Mouse (Mus musculus) liver, embryonic 14.5 days (tissue): Measurements from ENCODE around the gene Nrxn3. TPM values are rescaled to one million over a fixed set of nuclear protein-coding genes. Genes with fewer than 3 reads are reported as not detected.

Experiments used
- ATAC-seq: fragments of 200-750 bp; cut with Nextera tagmentation; 2 replicates; pipeline ENCODE4 v1.8.0; 2017; ENCODE audit warnings: moderate number of reproducible peaks, mild to moderate bottlenecking, moderate library complexity; ENCODE audit not compliant: insufficient read depth
- DNase-seq, 3 experiments: peaks; one replicate each; pipeline ENCODE4 v3.0.0-alpha.2; 2012 to 2013; ENCODE audit warnings: low read depth in 3 of 3, low spot score in 3 of 3
- H3K27ac ChIP-seq: fragments of 300-500 bp; sonication (generic); 2 replicates; pipeline ENCODE4 v1.5.1; 2014; ENCODE audit warnings: moderate library complexity, mild to moderate bottlenecking, control low read depth, inconsistent platforms
- H3K27me3 ChIP-seq: fragments of 300-500 bp; sonication (generic); 2 replicates; pipeline ENCODE4 v1.6.1; 2014; ENCODE audit warnings: mild to moderate bottlenecking, low read length, moderate library complexity; ENCODE audit not compliant: control insufficient read depth, insufficient read depth
- H3K36me3 ChIP-seq: fragments of 300-500 bp; sonication (generic); replicated peaks from 2 replicates; pipeline ENCODE4 v1.6.1; 2014; ENCODE audit warnings: low read depth; ENCODE audit not compliant: control insufficient read depth, insufficient read depth
- H3K4me1 ChIP-seq, 2 experiments: fragments of 200-500 bp in 1 of 2; fragments of 300-500 bp in 1 of 2; sonication (generic) in 1 of 2; replicated peaks; 2 replicates each; pipeline ENCODE4 v1.6.1; 2012 to 2014; ENCODE audit warnings: antibody characterized with exemption in 1 of 2, inconsistent platforms in 1 of 2, low read length in 1 of 2; ENCODE audit not compliant: control insufficient read depth in 2 of 2, insufficient read depth in 2 of 2
- H3K4me2 ChIP-seq: fragments of 300-500 bp; sonication (generic); 2 replicates; pipeline ENCODE4 v1.6.1; 2014; ENCODE audit warnings: low read depth, mild to moderate bottlenecking, control low read depth, moderate library complexity
- H3K4me3 ChIP-seq, 2 experiments: fragments of 200-500 bp in 1 of 2; fragments of 300-500 bp in 1 of 2; sonication (generic) in 1 of 2; 2 replicates each; pipeline ENCODE4 v1.5.1; 2012 to 2014; ENCODE audit warnings: low read depth in 2 of 2, low read length in 2 of 2, mild to moderate bottlenecking in 2 of 2, control low read depth in 1 of 2, inconsistent platforms in 1 of 2, moderate library complexity in 1 of 2; ENCODE audit not compliant: insufficient read depth in 1 of 2
- H3K9ac ChIP-seq: fragments of 300-500 bp; sonication (generic); replicated peaks from 2 replicates; pipeline ENCODE4 v1.6.1; 2014; ENCODE audit warnings: mild to moderate bottlenecking, control low read depth, moderate library complexity
- H3K9me3 ChIP-seq: fragments of 300-500 bp; sonication (generic); 2 replicates; pipeline ENCODE4 v1.6.1; 2016; ENCODE audit warnings: low read length, mixed read lengths; ENCODE audit not compliant: control insufficient read depth
- CTCF ChIP-seq: IDR thresholded peaks from 2 replicates; pipeline ENCODE4 v1.5.1; 2016; ENCODE audit warnings: antibody characterized with exemption, low read depth, control low read depth
- EP300 ChIP-seq: IDR thresholded peaks from 2 replicates; pipeline ENCODE4 v1.6.1; 2016; ENCODE audit warnings: antibody characterized with exemption, low read depth
- WGBS: fragments of 180-500 bp; shearing (Covaris S2); extraction: QIAGEN DNeasy Blood & Tissue Kit; methylation state at CpG from one replicate; pipeline ENCODE4 v1.1.7; 2014; ENCODE audit not compliant: insufficient replicate concordance; 5-methylcytosine and 5-hydroxymethylcytosine counted together
- polyA plus RNA-seq, 2 experiments: library from polyadenylated mRNA; depleted of rRNA in 1 of 2; stranded (reverse) in 1 of 2; unstranded in 1 of 2; fragments of >200 nt; fragmentation: Nextera tagmentation in 1 of 2; extraction: Ambion mirVana in 1 of 2; gene quantifications; 2 replicates each; pipeline versions ENCODE4 v1.2.1 to v1.2.3; 2012 to 2014

Gene Nrxn3
- polyA plus RNA-seq, 2 experiments, result 0.12 to 0.38 TPM

DNA sequence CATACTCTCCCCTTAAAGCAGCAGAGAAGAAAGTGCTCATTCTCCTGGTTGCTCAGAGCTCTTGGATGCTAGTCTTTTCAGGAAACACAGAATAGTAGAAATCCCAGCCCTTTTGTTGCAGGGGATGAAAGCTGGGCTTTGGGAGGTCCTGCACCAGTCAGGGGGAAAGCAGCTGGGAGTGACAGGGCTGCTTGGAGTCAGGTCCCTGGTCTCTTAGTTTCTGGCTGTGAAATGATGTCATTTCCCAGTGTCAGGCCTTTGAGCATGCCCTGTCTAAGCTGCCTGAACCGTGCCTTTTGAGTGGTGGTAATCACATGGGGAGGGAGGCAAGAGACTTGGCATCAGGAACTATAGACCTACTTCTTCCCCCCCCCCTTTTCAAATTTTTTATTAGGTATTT lies 12.4 kb downstream of the Nrxn3 start:
- Histone ChIP-seq H3K36me3 (no peaks in the 10 kb centered on the region), H3K9ac (no peak overlapping the region), H3K27ac (no peak overlapping the region), H3K27me3 (no peaks in the 10 kb centered on the region), H3K9me3 (no peaks in the 10 kb centered on the region), H3K4me2 (no peak overlapping the region), H3K4me3 (no peak overlapping the region), H3K4me1 (no peaks in the 10 kb centered on the region)
- DNase-seq, result no peak
- no peak for TF ChIP-seq CTCF
- no peak for TF ChIP-seq EP300
- WGBS, result 42% methylated on average over 1 of the region's 1 CpGs
- ATAC-seq, result no peak

DNA sequence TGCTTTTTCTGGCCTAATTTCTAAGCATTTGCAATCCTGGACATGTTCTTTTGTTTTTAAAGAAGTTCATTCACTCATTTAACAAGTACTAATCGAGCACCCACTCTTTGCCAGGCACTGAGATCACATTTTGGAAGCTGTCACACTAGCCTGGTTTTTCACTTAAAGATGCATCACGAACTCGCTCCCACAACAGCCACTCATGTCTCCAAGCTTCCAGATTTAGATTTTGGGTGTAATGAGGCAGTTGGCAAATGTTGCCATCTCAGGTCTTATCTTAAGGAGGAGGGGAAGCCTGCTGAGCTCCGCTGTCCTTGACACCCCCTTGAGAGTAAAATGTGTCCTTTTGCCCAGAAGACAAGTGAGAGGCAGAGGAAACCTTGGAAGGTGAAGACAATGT lies 14.4 kb downstream of the Nrxn3 start:
- Histone ChIP-seq H3K27me3 (no peaks in the 10 kb centered on the region), H3K9ac (no peak overlapping the region), H3K4me1 (no peaks in the 10 kb centered on the region), H3K9me3 (no peaks in the 10 kb centered on the region), H3K36me3 (no peaks in the 10 kb centered on the region), H3K4me2 (no peak overlapping the region), H3K27ac (no peak overlapping the region), H3K4me3 (no peak overlapping the region)
- WGBS, result 46% methylated on average over 4 of the region's 4 CpGs
- ATAC-seq (no peak), DNase-seq (no peak)
- TF ChIP-seq CTCF, result no peak

DNA sequence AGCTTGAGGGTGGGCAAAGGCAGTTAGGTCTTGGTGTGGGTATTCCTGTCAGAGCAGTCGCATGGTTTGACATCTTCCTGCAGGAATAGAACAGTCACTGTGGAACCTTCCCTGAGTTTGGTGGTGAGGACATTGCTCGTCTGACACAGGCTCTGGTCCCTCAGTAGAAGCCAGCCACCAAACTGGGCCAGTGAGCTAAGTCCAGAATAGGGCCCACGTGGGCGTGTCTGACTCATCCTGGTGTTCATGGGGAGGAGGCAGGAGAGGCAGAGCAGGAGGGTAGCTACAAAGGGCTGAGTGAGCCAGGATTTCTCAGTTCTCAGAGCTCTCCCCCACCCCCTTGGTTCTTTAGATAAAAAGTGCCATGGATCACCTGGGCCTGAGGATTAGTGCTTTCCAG lies 15.9 kb downstream of the Nrxn3 start:
- 51% methylated on average over 4 of the region's 4 CpGs for WGBS
- Histone ChIP-seq H3K4me2 (no peak overlapping the region), H3K4me3 (no peak overlapping the region), H3K27ac (no peak overlapping the region), H3K27me3 (no peaks in the 10 kb centered on the region), H3K4me1 (no peaks in the 10 kb centered on the region), H3K36me3 (no peaks in the 10 kb centered on the region), H3K9ac (no peak overlapping the region), H3K9me3 (no peaks in the 10 kb centered on the region)
- no peak for ATAC-seq
- no peak for DNase-seq
- TF ChIP-seq EP300 (no peak), CTCF (no peak)

DNA sequence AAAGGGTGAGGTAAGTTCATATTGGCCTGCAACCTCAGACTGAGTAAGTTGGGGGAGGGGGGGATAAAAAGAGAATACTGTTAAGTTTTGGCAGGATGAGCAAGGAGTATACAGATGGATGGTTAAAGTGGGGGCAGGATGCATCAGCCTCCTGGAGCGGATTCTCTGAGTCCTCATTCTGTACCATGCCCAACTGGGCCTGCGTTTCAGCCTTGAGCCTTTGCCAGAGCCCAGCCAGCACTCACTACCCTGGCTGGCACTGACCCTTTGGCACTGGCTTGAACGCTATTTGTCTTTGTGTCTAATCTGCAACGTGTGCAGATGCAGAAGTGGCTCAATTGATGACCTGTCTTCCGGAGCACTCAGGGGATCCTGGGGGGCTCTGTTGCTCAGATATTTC lies 24.1 kb downstream of the Nrxn3 start:
- 61% methylated on average over 5 of the region's 5 CpGs for WGBS
- no peaks in the 10 kb centered on the region for H3K27me3 ChIP-seq
- no peaks in the 10 kb centered on the region for H3K36me3 ChIP-seq
- no peaks in the 10 kb centered on the region for H3K4me1 ChIP-seq
- H3K4me3 ChIP-seq, result no peak overlapping the region
- ATAC-seq (no peak), DNase-seq (no peak)
- H3K4me2 ChIP-seq, result no peak overlapping the region
- no peak overlapping the region for H3K27ac ChIP-seq
- H3K9me3 ChIP-seq, result no peaks in the 10 kb centered on the region
- TF ChIP-seq CTCF (no peak), EP300 (no peak)
- H3K9ac ChIP-seq, result no peak overlapping the region

DNA sequence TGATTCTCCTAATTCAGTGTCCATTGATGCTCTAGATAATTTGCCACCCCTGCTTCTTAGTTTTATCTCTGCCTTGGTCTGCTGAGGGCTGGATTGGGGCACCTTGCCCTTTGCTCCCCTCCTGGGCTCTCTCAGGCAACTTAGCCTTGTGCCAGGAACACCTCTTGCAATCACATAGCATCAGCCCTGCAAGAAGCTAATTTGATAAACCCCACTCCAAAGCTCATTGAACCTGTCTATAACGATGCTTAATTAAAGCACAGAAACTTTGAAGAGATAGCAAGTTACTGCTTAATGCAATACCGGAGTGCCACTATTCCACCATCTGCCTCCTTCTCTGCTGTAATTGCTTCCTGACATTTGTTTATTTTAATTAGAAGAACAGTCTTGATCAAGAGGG lies 42.1 kb downstream of the Nrxn3 start:
- Histone ChIP-seq H3K27me3 (no peaks in the 10 kb centered on the region), H3K4me3 (no peak overlapping the region), H3K36me3 (no peaks in the 10 kb centered on the region), H3K4me2 (no peak overlapping the region), H3K27ac (no peak overlapping the region), H3K9me3 (no peaks in the 10 kb centered on the region), H3K9ac (no peak overlapping the region), H3K4me1 (no peaks in the 10 kb centered on the region)
- TF ChIP-seq EP300, result no peak
- TF ChIP-seq CTCF, result no peak
- DNase-seq (no peak), ATAC-seq (no peak)
- WGBS, result 72% methylated on average over 2 of the region's 2 CpGs

DNA sequence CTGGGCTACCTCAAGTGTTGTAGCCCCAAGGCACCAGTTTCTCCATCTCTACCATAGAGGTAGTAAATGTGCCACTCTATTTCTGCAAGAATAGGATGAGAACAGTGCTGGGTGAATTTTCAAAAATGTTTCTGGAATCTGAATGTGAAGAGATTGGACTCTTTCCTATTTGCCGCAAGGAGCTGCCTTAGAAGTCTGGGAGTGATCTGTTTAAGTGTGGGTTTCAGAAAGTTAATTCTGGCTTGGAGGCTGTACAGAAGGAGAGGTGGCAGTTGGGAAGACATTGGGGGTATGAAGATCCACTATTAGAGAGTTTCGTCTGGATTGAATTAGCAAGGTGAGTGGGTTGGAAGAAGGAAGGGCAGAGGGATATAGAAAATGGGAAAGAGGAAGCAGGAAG lies 52.0 kb downstream of the Nrxn3 start:
- WGBS, result 57% methylated on average over 2 of the region's 2 CpGs
- TF ChIP-seq EP300 (no peak), CTCF (no peak)
- Histone ChIP-seq H3K9ac (no peak overlapping the region), H3K4me3 (no peak overlapping the region), H3K9me3 (no peaks in the 10 kb centered on the region), H3K27ac (no peak overlapping the region), H3K27me3 (no peaks in the 10 kb centered on the region), H3K4me1 (no peaks in the 10 kb centered on the region), H3K4me2 (no peak overlapping the region), H3K36me3 (no peaks in the 10 kb centered on the region)
- DNase-seq, result no peak
- no peak for ATAC-seq
